Mouse (Mus musculus) thymus, postnatal 14 days (tissue): ENCODE results near the gene Cdh23.
A peak's percentile ranks its signal among the peaks of the same experiment; 100 is the strongest.
"Not testable (repeated sequence)": the region's sequence is repeated elsewhere in the genome, so short reads cannot be mapped to it uniquely, and the experiment has no call there.

Source experiments
- DNase-seq: peaks from one replicate; pipeline ENCODE4 v3.0.0; 2021

Gene Cdh23

GRCm38 (mm10) chr10:60696390-60696789, at the start of gene Cdh23:
TSS of gene Cdh23 (minus strand) at chr10:60696490.
- no peak for DNase-seq

GRCm38 (mm10) chr10:60744543-60745290, 48.4 kb upstream of the Cdh23 start:
- DNase-seq, result no peak

GRCm38 (mm10) chr10:60743681-60744080, 47.4 kb upstream of the Cdh23 start:
- no peak for DNase-seq

GRCm38 (mm10) chr10:60742942-60743341, 46.7 kb upstream of the Cdh23 start:
- DNase-seq, result no peak

- DNase-seq, result not testable (repeated sequence)
Observed at GRCm38 (mm10) chr10:60742296-60742695, 46.0 kb upstream of the Cdh23 start.

- DNase-seq, result peak; percentile 41
Observed at GRCm38 (mm10) chr10:60741435-60741834, 45.1 kb upstream of the Cdh23 start.

GRCm38 (mm10) chr10:60739619-60740363, 43.5 kb upstream of the Cdh23 start:
- DNase-seq, result peak; percentile 41

- DNase-seq, result no peak
Observed at GRCm38 (mm10) chr10:60737886-60738640, 41.8 kb upstream of the Cdh23 start.

GRCm38 (mm10) chr10:60737169-60737728, 41.0 kb upstream of the Cdh23 start:
- no peak for DNase-seq

GRCm38 (mm10) chr10:60735737-60736136, 39.4 kb upstream of the Cdh23 start:
- DNase-seq, result no peak

- no peak for DNase-seq
Observed at GRCm38 (mm10) chr10:60733471-60733870, 37.2 kb upstream of the Cdh23 start.

- DNase-seq, result no peak
Observed at GRCm38 (mm10) chr10:60732397-60732861, 36.1 kb upstream of the Cdh23 start.

GRCm38 (mm10) chr10:60731742-60732141, 35.5 kb upstream of the Cdh23 start:
- no peak for DNase-seq

GRCm38 (mm10) chr10:60727301-60727700, 31.0 kb upstream of the Cdh23 start:
- no peak for DNase-seq

- no peak for DNase-seq
Observed at GRCm38 (mm10) chr10:60726896-60727295, 30.6 kb upstream of the Cdh23 start.

GRCm38 (mm10) chr10:60724496-60724895, 28.2 kb upstream of the Cdh23 start:
- DNase-seq, result no peak

- peak; percentile 45 for DNase-seq
Observed at GRCm38 (mm10) chr10:60723345-60723744, 27.1 kb upstream of the Cdh23 start.

- DNase-seq, result no peak
Observed at GRCm38 (mm10) chr10:60721640-60722039, 25.4 kb upstream of the Cdh23 start.

- no peak for DNase-seq
Observed at GRCm38 (mm10) chr10:60720461-60720860, 24.2 kb upstream of the Cdh23 start.

- DNase-seq, result no peak
Observed at GRCm38 (mm10) chr10:60718491-60718890, 22.2 kb upstream of the Cdh23 start.

GRCm38 (mm10) chr10:60716449-60716848, 20.2 kb upstream of the Cdh23 start:
- no peak for DNase-seq

GRCm38 (mm10) chr10:60712299-60712698, 16.0 kb upstream of the Cdh23 start:
- DNase-seq, result not testable (repeated sequence)

- DNase-seq, result no peak
Observed at GRCm38 (mm10) chr10:60708837-60709236, 12.5 kb upstream of the Cdh23 start.
